Mouse (Mus musculus) heart, postnatal 0 days (tissue): ENCODE data around the gene Grid1. TPM values are rescaled to one million over a fixed set of nuclear protein-coding genes. Genes with fewer than 3 reads are reported as not detected.

ENCODE experiments used
- ATAC-seq: fragments of 200-750 bp; cut with Nextera tagmentation; 2 replicates; pipeline ENCODE4 v1.8.0; 2017; ENCODE audit warnings: low read depth, moderate number of reproducible peaks, moderate library complexity; ENCODE audit not compliant: insufficient read depth
- DNase-seq: peaks from one replicate; pipeline ENCODE4 v3.0.0-alpha.2; 2016; ENCODE audit warnings: low spot score
- H3K27ac ChIP-seq: fragments of 300-500 bp; sonication (generic); 2 replicates; pipeline ENCODE4 v1.5.1; 2014; ENCODE audit warnings: low read depth, mild to moderate bottlenecking
- H3K27me3 ChIP-seq: fragments of 300-500 bp; sonication (generic); 2 replicates; pipeline ENCODE4 v1.6.1; 2014; ENCODE audit warnings: low read length, mixed read lengths; ENCODE audit not compliant: control insufficient read depth, insufficient read depth
- H3K36me3 ChIP-seq: fragments of 300-500 bp; sonication (generic); replicated peaks from 2 replicates; pipeline ENCODE4 v1.6.1; 2014; ENCODE audit warnings: low read length, mixed read lengths; ENCODE audit not compliant: control insufficient read depth, insufficient read depth
- H3K4me1 ChIP-seq: fragments of 300-500 bp; sonication (generic); 2 replicates; pipeline ENCODE4 v1.6.1; 2014; ENCODE audit warnings: antibody characterized with exemption; ENCODE audit not compliant: control insufficient read depth, insufficient read depth
- H3K4me2 ChIP-seq: fragments of 300-500 bp; sonication (generic); 2 replicates; pipeline ENCODE4 v1.6.1; 2014; ENCODE audit warnings: low read depth, mild to moderate bottlenecking, low read length, moderate library complexity
- H3K4me3 ChIP-seq: fragments of 300-500 bp; sonication (generic); 2 replicates; pipeline ENCODE4 v1.5.1; 2014; ENCODE audit warnings: low read depth, low read length
- H3K9ac ChIP-seq: fragments of 300-500 bp; sonication (generic); replicated peaks from 2 replicates; pipeline ENCODE4 v1.6.1; 2014; ENCODE audit warnings: low read depth, low read length, mixed read lengths
- H3K9me3 ChIP-seq: fragments of 300-500 bp; sonication (generic); replicated peaks from 2 replicates; pipeline ENCODE4 v1.6.1; 2016; ENCODE audit warnings: low read length; ENCODE audit not compliant: control insufficient read depth
- CTCF ChIP-seq: IDR thresholded peaks from 2 replicates; pipeline ENCODE4 v1.5.1; 2016; ENCODE audit warnings: antibody characterized with exemption, control low read depth, low read depth
- EP300 ChIP-seq: IDR thresholded peaks from 2 replicates; pipeline ENCODE4 v1.6.1; 2016; ENCODE audit warnings: antibody characterized with exemption, low read depth
- whole genome bisulfite sequencing: fragments of 180-500 bp; shearing (Covaris S2); extraction: QIAGEN DNeasy Blood & Tissue Kit; methylation state at CpG from one replicate; pipeline ENCODE4 v1.1.7; 2014; 5-methylcytosine and 5-hydroxymethylcytosine counted together
- microRNA counts: library from miRNA; unstranded; fragments of <30 nt; microRNA quantifications from one replicate; lab custom pipeline; 2015
- microRNA-seq: library from miRNA; unstranded; fragments of <30 nt; microRNA quantifications from one replicate; pipeline ENCODE4, GENCODE M21; 2016
- polyA plus RNA-seq: library from polyadenylated mRNA; unstranded; fragments of >200 nt; fragmentation: Nextera tagmentation; extraction: Ambion mirVana; gene quantifications from 2 replicates; pipeline ENCODE4 v1.2.1, GENCODE M21; 2015
- total RNA-seq: library from RNA; depleted of rRNA; stranded (reverse); fragments of >200 nt; gene quantifications from 2 replicates; pipeline ENCODE4 v1.2.3, GENCODE M21; 2014; ENCODE audit warnings: low replicate concordance; rRNA removed

Grid1 gene
- total and polyA plus RNA-seq, 2 experiments from 2014 or later: 0.05 TPM; not detected in 1

DNA sequence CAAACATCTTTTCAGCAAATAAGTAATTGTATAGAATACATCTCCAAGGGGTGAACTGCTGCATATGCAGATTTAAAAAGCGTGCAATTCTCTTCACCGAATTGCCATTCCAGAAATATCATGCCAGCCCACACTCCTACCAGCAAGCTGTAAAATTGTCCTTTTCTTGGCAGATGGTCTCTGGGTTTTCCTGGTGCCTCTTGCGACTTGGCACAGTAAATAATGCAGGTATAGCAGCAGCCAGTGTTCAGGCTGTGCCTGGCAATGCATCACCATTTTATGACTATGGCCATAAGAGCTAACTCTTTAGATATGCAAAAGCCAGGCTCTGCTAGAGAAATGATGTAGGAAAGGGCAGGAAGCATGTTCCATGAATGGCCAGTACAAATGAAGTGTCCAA lies 734.4 kb downstream of the Grid1 start:
- no peak overlapping the region for H3K4me3 ChIP-seq

DNA sequence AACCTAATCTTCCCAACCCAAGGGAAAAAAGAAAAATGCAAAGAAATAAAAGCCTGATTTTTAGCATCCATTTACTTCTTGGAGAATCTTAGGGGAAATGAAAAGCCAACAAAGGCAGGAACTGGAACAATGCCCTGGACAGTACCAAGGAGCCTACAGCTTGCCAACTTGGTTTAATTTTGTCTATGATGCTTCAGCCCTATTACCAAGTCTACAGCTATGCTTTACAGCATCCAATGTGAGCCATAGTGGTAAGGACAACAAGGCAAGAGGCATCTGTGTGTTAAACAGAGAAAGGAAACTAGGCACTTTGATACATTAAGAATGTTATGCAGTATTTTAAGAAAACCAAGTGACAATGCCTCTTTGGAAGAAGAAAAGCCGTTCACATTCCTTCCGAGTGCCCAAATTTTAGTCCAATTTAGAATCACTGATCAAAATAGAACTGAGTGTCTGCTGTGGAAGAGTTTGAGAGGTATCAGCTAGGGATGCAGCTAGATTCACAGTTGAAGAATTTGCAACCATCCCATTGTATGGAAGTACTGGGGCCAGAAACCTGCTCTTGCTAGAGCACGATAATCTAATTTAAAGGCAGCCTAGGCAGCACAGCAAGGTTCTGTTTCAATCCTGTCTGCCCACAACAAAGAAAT lies 741.5 kb downstream of the Grid1 start:
- Histone ChIP-seq H3K36me3 (no peaks in the 10 kb centered on the region), H3K9ac (no peak overlapping the region), H3K27ac (no peak overlapping the region), H3K27me3 (no peaks in the 10 kb centered on the region), H3K4me1 (no peaks in the 10 kb centered on the region), H3K9me3 (no peaks in the 10 kb centered on the region), H3K4me3 (no peak overlapping the region), H3K4me2 (no peak overlapping the region)
- TF ChIP-seq CTCF: no peak
- TF ChIP-seq EP300: no peak
- WGBS: 71% methylated on average over 3 of the region's 3 CpGs
- DNase-seq (no peak), ATAC-seq (no peak)

More for the DNA sequence above, 734.4 kb downstream of the Grid1 start:
- Histone ChIP-seq H3K27me3 (no peaks in the 10 kb centered on the region), H3K36me3 (no peaks in the 10 kb centered on the region), H3K9me3 (no peaks in the 10 kb centered on the region), H3K4me2 (no peak overlapping the region), H3K4me1 (no peaks in the 10 kb centered on the region), H3K9ac (no peak overlapping the region), H3K27ac (no peak overlapping the region)
- no peak for TF ChIP-seq EP300
- TF ChIP-seq CTCF: no peak
- DNase-seq: no peak
- ATAC-seq: no peak
- 70% methylated on average over 3 of the region's 3 CpGs for WGBS

DNA sequence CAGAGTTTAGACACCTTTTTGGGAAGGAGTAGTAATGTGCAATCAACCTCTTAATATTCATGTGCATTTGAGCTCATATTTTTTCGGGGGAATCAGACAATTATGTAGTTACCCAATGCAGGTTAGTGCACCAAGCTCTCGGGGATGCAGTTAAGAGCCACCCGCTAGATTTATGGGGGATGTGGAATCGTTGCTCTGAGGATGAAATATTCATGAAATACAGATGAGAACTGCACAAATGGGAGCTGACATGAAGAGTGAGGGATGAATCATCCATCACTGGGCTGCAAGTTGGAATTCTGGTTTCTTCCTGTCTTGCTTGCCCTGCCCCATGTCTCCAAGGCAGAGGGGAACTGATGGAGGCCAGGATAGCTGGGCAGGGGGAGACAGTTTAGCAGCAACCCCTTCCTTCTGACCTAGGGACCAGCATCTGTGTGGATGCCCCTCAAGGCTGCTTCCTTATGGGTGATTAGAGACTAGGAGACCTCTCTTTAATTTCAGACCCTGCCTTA lies 753.1 kb downstream of the Grid1 start:
- no peak overlapping the region for H3K9ac ChIP-seq
- H3K4me1 ChIP-seq: no peaks in the 10 kb centered on the region
- H3K27me3 ChIP-seq: no peaks in the 10 kb centered on the region
- 72% methylated on average over 4 of the region's 4 CpGs for WGBS
- no peak overlapping the region for H3K4me2 ChIP-seq
- ATAC-seq: no peak
- H3K36me3 ChIP-seq: no peaks in the 10 kb centered on the region
- no peak for DNase-seq
- TF ChIP-seq CTCF (no peak), EP300 (no peak)
- H3K9me3 ChIP-seq: no peaks in the 10 kb centered on the region
- H3K27ac ChIP-seq: no peak overlapping the region
- no peak overlapping the region for H3K4me3 ChIP-seq

DNA sequence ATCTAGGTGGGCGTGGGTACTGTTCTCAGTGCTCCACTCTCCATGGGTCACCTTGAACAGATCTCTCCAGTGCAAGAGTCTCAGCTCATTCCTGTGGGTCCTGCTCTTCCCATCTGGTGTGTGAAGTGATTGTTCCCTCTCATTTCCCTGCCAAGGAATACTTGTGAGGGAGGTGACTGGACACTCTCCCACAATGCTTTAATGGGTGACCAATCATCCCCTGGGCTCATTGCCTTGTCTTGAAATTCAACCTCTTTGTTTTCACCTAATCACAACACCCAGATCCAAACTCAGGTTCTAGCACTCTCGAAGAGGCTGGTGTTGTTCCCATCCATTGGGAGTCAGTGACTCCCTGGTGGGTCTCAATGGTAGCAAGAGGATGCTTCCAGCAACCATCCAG lies 754.6 kb downstream of the Grid1 start:
- no peak for ATAC-seq
- Histone ChIP-seq H3K4me2 (no peak overlapping the region), H3K27ac (no peak overlapping the region), H3K4me3 (no peak overlapping the region), H3K9ac (no peak overlapping the region), H3K9me3 (no peaks in the 10 kb centered on the region), H3K36me3 (no peaks in the 10 kb centered on the region), H3K4me1 (no peaks in the 10 kb centered on the region), H3K27me3 (no peaks in the 10 kb centered on the region)
- TF ChIP-seq CTCF (no peak), EP300 (no peak)
- WGBS: 61% methylated on average over 2 of the region's 2 CpGs
- DNase-seq: no peak

DNA sequence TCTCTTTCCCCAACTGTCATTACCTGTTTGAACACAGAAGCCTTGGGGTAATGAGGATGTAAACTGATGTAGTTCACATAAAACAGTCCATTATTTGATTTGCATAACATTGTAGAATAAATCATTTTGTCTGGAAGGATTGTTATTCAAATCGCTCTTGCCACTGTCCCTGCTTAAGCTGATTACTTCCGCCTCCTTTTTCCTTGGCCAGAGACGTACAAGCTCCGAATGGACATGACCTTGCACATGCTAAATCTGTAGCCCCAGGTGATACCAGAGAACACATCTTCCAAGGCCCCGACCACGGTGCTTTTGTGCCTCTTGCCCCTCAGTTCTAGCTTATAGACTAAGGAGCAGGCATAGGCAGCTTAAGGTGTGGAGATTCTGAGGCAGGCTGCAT lies 755.4 kb downstream of the Grid1 start:
- no peaks in the 10 kb centered on the region for H3K36me3 ChIP-seq
- H3K4me3 ChIP-seq: no peak overlapping the region
- 75% methylated on average over 6 of the region's 6 CpGs for WGBS
- H3K9ac ChIP-seq: no peak overlapping the region
- ATAC-seq (no peak), DNase-seq (no peak)
- H3K27me3 ChIP-seq: no peaks in the 10 kb centered on the region
- H3K27ac ChIP-seq: no peak overlapping the region
- no peaks in the 10 kb centered on the region for H3K9me3 ChIP-seq
- TF ChIP-seq EP300 (no peak), CTCF (no peak)
- no peak overlapping the region for H3K4me2 ChIP-seq
- no peaks in the 10 kb centered on the region for H3K4me1 ChIP-seq

DNA sequence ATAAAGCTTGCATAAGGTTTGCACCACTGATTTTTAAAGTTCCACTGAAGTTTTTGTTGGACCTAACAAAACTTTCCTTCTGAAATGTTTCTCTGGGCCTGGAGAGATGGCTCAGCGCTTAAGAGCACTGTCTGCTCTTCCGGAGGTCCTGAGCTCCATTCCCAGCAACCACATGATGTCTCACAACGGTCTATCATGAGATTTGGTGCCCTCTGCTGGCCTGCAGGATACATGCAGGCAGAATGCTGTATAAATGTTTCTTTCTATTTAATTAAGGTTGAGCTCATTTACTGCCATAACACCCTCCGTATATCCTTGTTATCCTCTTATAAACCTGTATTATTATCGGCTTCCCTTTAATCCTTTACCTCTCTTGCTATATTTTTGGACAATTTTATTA lies 805.8 kb downstream of the Grid1 start:
- Histone ChIP-seq H3K27ac (no peak overlapping the region), H3K4me3 (no peak overlapping the region), H3K9ac (no peak overlapping the region), H3K4me2 (no peak overlapping the region), H3K27me3 (no peaks in the 10 kb centered on the region), H3K9me3 (no peaks in the 10 kb centered on the region), H3K4me1 (no peaks in the 10 kb centered on the region), H3K36me3 (no peaks in the 10 kb centered on the region)
- no peak for ATAC-seq
- 84% methylated on average over 5 of the region's 5 CpGs for WGBS
- DNase-seq: no peak
- TF ChIP-seq CTCF (no peak), EP300 (no peak)

MicroRNA genes within 50 kb of the gene (microRNA counts, 519-probe panel; counts per million panel counts)
- microRNA mmu-miR-346 (lab: Ali Mortazavi, UCI): not detected

Small RNAs within 50 kb of the gene (microRNA-seq; reads per million reads assigned to microRNA genes)
- gene Mir346: 4.1 reads per million, percentile 18 among the genes with 10 or more reads in this experiment

Other genes with a start within 250 kb of the Grid1 start
- 518 and 526 TPM in 2 replicates for gene Ldb3, start 231.4 kb upstream of the Grid1 start, total RNA-seq
- gene Ldb3, start 231.4 kb upstream of the Grid1 start, polyA plus RNA-seq: 376 and 380 TPM in 2 replicates
- 5.9 and 8.6 TPM in 2 replicates for gene Opn4, start 220.0 kb upstream of the Grid1 start, total RNA-seq
- gene Opn4, start 220.0 kb upstream of the Grid1 start, polyA plus RNA-seq: 8.4 and 8.7 TPM in 2 replicates
- 17.1 and 25.2 TPM in 2 replicates for gene Wapl, start 146.2 kb upstream of the Grid1 start, total RNA-seq
- 10.2 and 10.8 TPM in 2 replicates for gene Wapl, start 146.2 kb upstream of the Grid1 start, polyA plus RNA-seq